Mouse (Mus musculus): ENCODE data around the gene Spry1.

DNA sequence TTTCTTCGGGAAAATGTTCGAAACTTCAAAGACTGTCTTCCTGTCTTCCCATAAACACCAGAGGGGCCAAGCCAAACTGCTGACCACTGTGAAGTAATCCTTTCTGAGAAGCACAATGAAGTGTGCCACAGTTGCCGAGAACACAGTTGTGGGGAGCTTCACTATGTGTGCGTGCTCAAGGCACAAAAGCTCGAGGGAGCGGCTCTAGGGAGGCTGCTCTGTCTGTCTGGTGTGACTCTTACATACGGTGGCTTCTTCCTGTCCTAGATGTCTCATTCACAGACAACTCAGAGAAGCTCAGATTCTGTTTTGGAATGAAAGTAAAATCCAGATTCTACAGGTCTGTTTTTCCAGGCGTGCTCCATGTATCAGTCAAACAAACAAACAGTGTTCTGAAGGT lies 36.5 kb downstream of the Spry1 start:
- TF ChIP-seq CTCF (IDR thresholded peaks at IDR 0.05; ENCODE audit: borderline replicate concordance, insufficient read depth, low read length): no peak
- TF ChIP-seq POLR2A (IDR thresholded peaks at IDR 0.05; ENCODE audit: low read depth, low read length): no peak

All from embryonic fibroblast, embryonic 13.5 days (primary cell).